ENCODE assay signal across 7 mouse cellular contexts in genomic region chr4:114999773-115000428, GRCm38 (mm10). TPM values are rescaled to one million over a fixed set of nuclear protein-coding genes. Genes with fewer than 3 reads are reported as not detected.
DNase-seq lines count a peak whose midpoint lies in the region; ATAC-seq lines count a peak whose summit lies in the region.

TSS of gene Stil (plus strand) at chr4:115000159.

- no peaks in the 10 kb centered on the region for H3K27me3 ChIP-seq in intestine, embryonic 16.5 days (replicated peaks; ENCODE audit: control insufficient read depth, insufficient read depth, low read length)
- H3K27me3 ChIP-seq in midbrain, embryonic 11.5 days (ENCODE audit: control insufficient read depth, insufficient read depth, low read length) = no peaks in the 10 kb centered on the region

- H3K4me2 ChIP-seq in intestine, embryonic 16.5 days (ENCODE audit: low read depth, low read length) = peak within 1 kb of the TSS; percentile 72
- H3K4me2 ChIP-seq in midbrain, embryonic 11.5 days = peak within 1 kb of the TSS; percentile 71

- H3K9ac ChIP-seq in intestine, embryonic 16.5 days (ENCODE audit: low read depth, low read length) = peak within 1 kb of the TSS; percentile 80
- H3K9ac ChIP-seq in midbrain, embryonic 11.5 days (ENCODE audit: low read length) = peak within 1 kb of the TSS; percentile 78

- peak; percentile 100 for ATAC-seq in intestine, embryonic 16.5 days
- peak; percentile 100 for ATAC-seq in midbrain, embryonic 11.5 days (ENCODE audit: low FRiP score)

- H3K9me3 ChIP-seq in intestine, embryonic 16.5 days (ENCODE audit: control insufficient read depth, low read length) = no peaks in the 10 kb centered on the region
- H3K9me3 ChIP-seq in midbrain, embryonic 11.5 days (ENCODE audit: control insufficient read depth, low read length) = no peaks in the 10 kb centered on the region

- H3K4me3 ChIP-seq in intestine, embryonic 16.5 days (ENCODE audit: low read length) = peak within 1 kb of the TSS; percentile 86
- H3K4me3 ChIP-seq in midbrain, embryonic 11.5 days (ENCODE audit: low read depth, low read length) = peak within 1 kb of the TSS; percentile 74

- no peaks in the 10 kb centered on the region for H3K36me3 ChIP-seq in intestine, embryonic 16.5 days (ENCODE audit: control insufficient read depth, insufficient read depth, low read length)
- no peaks in the 10 kb centered on the region for H3K36me3 ChIP-seq in midbrain, embryonic 11.5 days (ENCODE audit: control insufficient read depth, insufficient read depth, low read length)

- intact Hi-C loops in left cerebral cortex, postnatal 36 days (cut with DNase I) = loop anchor here (10.0 kb wide), 1 partner anchor 85 kb away; the partner anchor contains the start of gene Pdzk1ip1

- H3K27ac ChIP-seq in intestine, embryonic 16.5 days (ENCODE audit: low read length) = peak within 1 kb of the TSS; percentile 96
- peak within 1 kb of the TSS; percentile 88 for H3K27ac ChIP-seq in midbrain, embryonic 11.5 days (ENCODE audit: low read depth, low read length)

- H3K4me1 ChIP-seq in intestine, embryonic 16.5 days (ENCODE audit: control insufficient read depth, insufficient read depth, low read length) = peaks cover 10% of the 10 kb centered on the region
- peaks cover 12% of the 10 kb centered on the region for H3K4me1 ChIP-seq in midbrain, embryonic 11.5 days (ENCODE audit: control insufficient read depth, insufficient read depth, low read length)

- peak; percentile 95 for DNase-seq in adrenal gland, adult 8-10 months
- DNase-seq in embryo, embryonic 9.5 days (ENCODE audit: extremely low spot score) = peak; percentile 96
- peak; percentile 96 to 98 for DNase-seq in gastrocnemius, postnatal 4 days (ENCODE audit: low spot score in 2 of 2)
- DNase-seq in left cerebral cortex, postnatal 36 days (ENCODE audit: low spot score in 2 of 2) = peak; percentile 93 to 94
- peak; percentile 99 for DNase-seq in midbrain, embryonic 11.5 days (ENCODE audit: low spot score, missing footprints)
- peak; percentile 98 for DNase-seq in skeletal muscle tissue, adult 2 months (ENCODE audit: low read depth, low spot score)

- 1% methylated on average over 52 of the region's 52 CpGs for WGBS in intestine, embryonic 16.5 days
- under 1% methylated on average over 52 of the region's 52 CpGs for WGBS in midbrain, embryonic 11.5 days

RNA-seq across cellular contexts. Expression of gene Stil, which starts in this region (rescaled TPM):
- under 1 TPM; 0.52 to 0.89 (median 0.54) TPM for total RNA-seq in adrenal gland, adult 8-10 months (2022)
- total RNA-seq in gastrocnemius, postnatal 4 days (2021) = 1 to 10 TPM; 5.2 TPM
- polyA plus RNA-seq in intestine, embryonic 16.5 days (2015; fragmentation: Nextera tagmentation; extraction: Ambion mirVana) = 7.2 TPM in 2 replicates
- total RNA-seq in left cerebral cortex, postnatal 36 days (2021) = under 1 TPM; 0.52 to 1.00 TPM
- 19.7 and 24.8 TPM in 2 replicates for polyA plus RNA-seq in midbrain, embryonic 11.5 days (2014; fragmentation: Nextera tagmentation; extraction: Ambion mirVana)

Comparison
In these comparisons a context has a peak if more than half of its experiments do, and no peak if none do; other contexts are left out.
1. Peak in every context shown above with its lines: DNase-seq, ATAC-seq, H3K4me3 ChIP-seq and H3K27ac ChIP-seq.
2. Peak in DNase-seq in adrenal gland, adult 8-10 months; RNA of the gene not detected or under 1 TPM.
3. Peak in DNase-seq in left cerebral cortex, postnatal 36 days; RNA of the gene not detected or under 1 TPM.